Mouse (Mus musculus) C2C12 (cell line): ENCODE measurements around the gene Ssbp3. TPM values are rescaled to one million over a fixed set of nuclear protein-coding genes. Genes with fewer than 3 reads are reported as not detected.

Source experiments
- H3K27me3 ChIP-seq: one replicate; pipeline ENCODE4 v1.6.1; 2011; ENCODE audit not compliant: control insufficient read depth, insufficient read depth, insufficient read length
- H3K36me3 ChIP-seq: one replicate; pipeline ENCODE4 v1.6.1; 2011; ENCODE audit not compliant: control insufficient read depth, insufficient read depth
- H3K4me3 ChIP-seq: one replicate; pipeline ENCODE4 v1.5.1; 2011; ENCODE audit warnings: mild to moderate bottlenecking, control low read depth; ENCODE audit not compliant: poor library complexity, insufficient read depth, severe bottlenecking
- H3K79me2 ChIP-seq: one replicate; pipeline ENCODE4 v1.6.1; 2011; ENCODE audit not compliant: control insufficient read depth, insufficient read depth
- H3K79me3 ChIP-seq: one replicate; pipeline ENCODE4 v1.6.1; 2011; ENCODE audit warnings: low read depth, control low read depth
- H3ac ChIP-seq: one replicate; pipeline ENCODE3; 2011; ENCODE audit warnings: low read depth; ENCODE audit not compliant: control insufficient read depth, insufficient read length
- CEBPB ChIP-seq: IDR thresholded peaks from one replicate; pipeline ENCODE4 v1.6.1; 2011; ENCODE audit warnings: low read depth, mild to moderate bottlenecking, control low read depth, moderate library complexity
- CTCF ChIP-seq: IDR thresholded peaks from one replicate; pipeline ENCODE4 v1.5.1; 2011; ENCODE audit not compliant: control insufficient read depth, insufficient read depth, insufficient read length
- FOSL1 ChIP-seq: IDR thresholded peaks from one replicate; pipeline ENCODE4 v1.8.0; 2011; ENCODE audit warnings: mild to moderate bottlenecking, low read length; ENCODE audit not compliant: poor library complexity, insufficient read depth, severe bottlenecking
- MAX ChIP-seq: IDR thresholded peaks from one replicate; pipeline ENCODE4 v1.6.1; 2011; ENCODE audit warnings: mild to moderate bottlenecking, control low read depth
- MYOD1 ChIP-seq: IDR thresholded peaks from one replicate; pipeline ENCODE4 v1.6.1; 2011; ENCODE audit warnings: low read depth; ENCODE audit not compliant: control insufficient read depth, insufficient read length
- MYOG ChIP-seq: IDR thresholded peaks from one replicate; pipeline ENCODE4 v1.6.1; 2011; ENCODE audit not compliant: control insufficient read depth, insufficient read length; ENCODE audit errors: extremely low read depth
- USF1 ChIP-seq: IDR thresholded peaks from one replicate; pipeline ENCODE4 v1.6.1; 2011; ENCODE audit warnings: low read depth, mild to moderate bottlenecking, control low read depth, moderate library complexity
- polyA plus RNA-seq: library from polyadenylated mRNA; unstranded; fragments of >200 nt; fragmentation: generic; extraction: Trizol; gene quantifications from one replicate; pipeline ENCODE4 v1.2.1, GENCODE M21; 2012; ENCODE audit warnings: missing spikeins

Ssbp3 gene
- polyA plus RNA-seq, 1 experiment: 74.7 TPM

- peaks cover 4% of the 10 kb centered on the region for H3K36me3 ChIP-seq
- no peak overlapping the region for H3K4me3 ChIP-seq
- TF ChIP-seq MYOD1 (no peak), MYOG (no peak), USF1 (no peak), MAX (no peak), FOSL1 (no peak), CEBPB (no peak), CTCF (no peak)
- H3K79me3 ChIP-seq: peaks cover 32% of the 10 kb centered on the region
- no peak overlapping the region for H3ac ChIP-seq
- peaks cover 88% of the 10 kb centered on the region for H3K79me2 ChIP-seq
- H3K27me3 ChIP-seq: no peaks in the 10 kb centered on the region
Measured at GRCm38 (mm10) chr4:106982344-106983121, 72.0 kb downstream of the Ssbp3 start.

GRCm38 (mm10) chr4:106983908-106984515 lies 73.5 kb downstream of the Ssbp3 start:
- TF ChIP-seq CEBPB (no peak), MYOG (no peak), CTCF (no peak), FOSL1 (no peak), MYOD1 (no peak), MAX (no peak), USF1 (no peak)
- Histone ChIP-seq H3K79me2 (peaks cover 85% of the 10 kb centered on the region), H3K79me3 (peaks cover 34% of the 10 kb centered on the region), H3K27me3 (no peaks in the 10 kb centered on the region), H3K36me3 (peaks cover 4% of the 10 kb centered on the region), H3ac (no peak overlapping the region), H3K4me3 (no peak overlapping the region)

- TF ChIP-seq USF1: no peak
- Histone ChIP-seq H3K79me3 (peaks cover 38% of the 10 kb centered on the region), H3K79me2 (peaks cover 85% of the 10 kb centered on the region), H3ac (no peak overlapping the region), H3K27me3 (no peaks in the 10 kb centered on the region), H3K4me3 (no peak overlapping the region), H3K36me3 (no peaks in the 10 kb centered on the region)
Measured at GRCm38 (mm10) chr4:106985289-106985688, 74.8 kb downstream of the Ssbp3 start.

GRCm38 (mm10) chr4:106985899-106986832 lies 75.7 kb downstream of the Ssbp3 start:
- H3K79me3 ChIP-seq: peaks cover 41% of the 10 kb centered on the region
- no peak overlapping the region for H3ac ChIP-seq
- no peaks in the 10 kb centered on the region for H3K27me3 ChIP-seq
- H3K36me3 ChIP-seq: no peaks in the 10 kb centered on the region
- no peak for TF ChIP-seq MAX
- TF ChIP-seq FOSL1: no peak
- TF ChIP-seq CTCF: no peak
- TF ChIP-seq USF1: no peak
- TF ChIP-seq MYOD1: no peak
- TF ChIP-seq MYOG: no peak
- TF ChIP-seq CEBPB: no peak
- peaks cover 85% of the 10 kb centered on the region for H3K79me2 ChIP-seq
- no peak overlapping the region for H3K4me3 ChIP-seq

- no peaks in the 10 kb centered on the region for H3K36me3 ChIP-seq
Measured at GRCm38 (mm10) chr4:106987725-106988364, 77.3 kb downstream of the Ssbp3 start.

More at GRCm38 (mm10) chr4:106987725-106988364, 77.3 kb downstream of the Ssbp3 start:
- TF ChIP-seq CTCF (peak; percentile 47), USF1 (no peak)
- Histone ChIP-seq H3K79me2 (peaks cover 87% of the 10 kb centered on the region), H3K4me3 (no peak overlapping the region), H3K27me3 (no peaks in the 10 kb centered on the region), H3ac (peak overlapping the region; percentile 34), H3K79me3 (peaks cover 44% of the 10 kb centered on the region)
